Mouse (Mus musculus) lung, adult 18-20 months (tissue): Measurements from ENCODE around the gene Fh1.

ENCODE experiments used
- DNase-seq, 2 experiments: peaks; one replicate each; pipeline ENCODE4 v3.0.0; 2022; ENCODE audit warnings: mixed read lengths in 2 of 2

Gene Fh1

DNA sequence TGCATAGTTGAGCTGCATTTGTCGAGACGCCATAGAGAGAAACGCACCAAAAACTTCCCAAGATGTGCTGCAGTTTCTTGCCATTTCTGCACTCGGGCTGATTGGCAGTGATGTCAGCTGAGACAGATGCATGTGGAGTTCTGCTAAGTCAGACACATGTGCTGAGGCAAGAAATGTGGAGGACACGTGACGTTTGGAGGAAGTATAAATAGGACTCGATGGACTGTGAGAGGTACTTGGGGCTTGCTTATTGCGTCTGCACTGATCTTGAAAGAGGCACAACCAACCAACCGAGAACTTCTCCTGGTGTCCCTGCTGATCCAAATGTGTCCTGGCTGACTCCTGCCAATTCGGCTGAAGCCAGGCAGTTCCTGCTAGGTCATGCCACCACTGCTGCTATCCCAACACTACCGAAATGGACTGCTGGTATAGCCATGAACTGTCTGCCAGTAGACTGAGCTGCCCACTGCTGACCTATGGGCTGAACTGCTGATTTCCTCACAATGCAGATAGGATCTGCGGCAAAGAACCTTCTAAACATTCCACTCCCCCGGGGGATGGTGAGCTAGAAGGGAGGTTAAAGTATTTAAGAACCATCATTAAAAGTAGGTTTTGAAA lies 5.5 kb downstream of the Fh1 start, which contains the start of gene Kmo:
Kmo (plus strand) TSS at position 568 of the 618 bp plus-strand sequence.
- DNase-seq: no peak

DNA sequence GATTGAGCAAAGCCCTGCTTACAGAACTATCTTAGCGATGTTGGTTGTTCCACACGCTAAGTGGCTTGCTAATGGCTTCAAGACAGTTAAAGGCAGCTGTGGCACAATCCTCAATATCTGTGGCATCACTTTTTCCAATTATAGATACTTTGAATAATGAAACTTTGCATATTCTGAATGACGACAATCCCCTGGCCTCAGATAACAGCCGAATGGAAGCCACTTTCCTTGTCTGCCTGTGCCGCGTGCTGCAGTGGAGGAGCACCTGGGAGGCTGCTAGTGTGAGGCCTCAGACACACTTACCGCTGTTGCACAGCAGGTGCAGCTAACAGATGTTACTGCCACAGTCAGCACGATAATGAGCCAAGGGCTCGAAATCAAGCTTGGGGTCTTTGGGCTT lies 10.4 kb downstream of the Fh1 start:
- DNase-seq: no peak

DNA sequence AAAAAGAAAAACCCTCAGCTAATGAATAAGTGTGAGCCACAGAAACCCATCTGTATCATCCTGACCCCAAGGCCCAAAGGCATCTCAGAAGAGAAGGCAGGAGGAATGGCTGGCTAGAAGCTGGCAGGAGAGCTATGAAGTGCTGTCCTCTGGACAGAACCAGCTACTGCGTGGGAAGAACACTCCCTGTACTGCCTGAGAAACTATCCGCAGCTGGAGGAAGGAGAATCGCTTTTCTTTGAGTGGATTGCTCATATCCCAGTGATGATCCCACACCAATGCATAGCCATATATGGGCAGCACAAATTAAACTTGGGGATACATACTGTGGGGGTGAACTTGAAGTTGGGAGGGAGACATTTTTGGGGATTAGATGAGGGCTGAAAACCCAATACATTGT lies 16.7 kb downstream of the Fh1 start:
- no peak for DNase-seq

DNA sequence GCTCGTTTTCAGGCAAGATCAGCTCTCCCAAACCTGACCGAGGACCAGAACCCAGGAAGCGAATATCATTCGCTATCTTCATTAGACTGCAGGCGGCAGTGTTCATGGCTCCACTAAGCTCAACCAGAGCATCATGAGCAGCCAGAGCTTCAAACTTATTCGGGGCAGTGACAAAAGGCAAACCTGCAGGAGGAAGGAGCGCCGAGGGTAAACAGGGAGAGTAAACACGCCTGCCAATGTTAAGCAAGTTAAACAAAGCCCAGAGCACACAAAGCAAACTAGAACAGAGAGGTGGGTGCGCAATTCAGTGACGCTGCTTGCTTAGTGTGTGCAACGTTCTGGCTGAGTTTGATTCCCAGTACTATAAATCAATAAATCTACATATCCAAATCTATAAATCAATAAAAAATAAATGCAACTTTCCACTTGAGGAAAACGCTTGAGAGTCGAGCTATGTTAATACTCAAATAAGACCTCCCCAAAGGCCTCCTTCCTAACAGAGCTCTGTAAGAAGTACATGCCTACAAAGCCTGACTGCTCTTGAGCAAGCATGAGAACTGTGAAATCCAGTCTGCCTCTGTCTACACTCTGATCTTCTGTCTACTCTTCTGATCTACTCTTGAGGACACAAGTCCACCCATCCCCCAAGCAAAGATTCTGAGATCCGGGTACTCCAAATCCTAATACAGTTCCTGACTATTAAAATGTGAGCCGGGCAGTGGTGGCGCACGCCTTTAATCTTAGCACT lies 17.4 kb downstream of the Fh1 start:
- DNase-seq: peak; percentile 14 to 46

DNA sequence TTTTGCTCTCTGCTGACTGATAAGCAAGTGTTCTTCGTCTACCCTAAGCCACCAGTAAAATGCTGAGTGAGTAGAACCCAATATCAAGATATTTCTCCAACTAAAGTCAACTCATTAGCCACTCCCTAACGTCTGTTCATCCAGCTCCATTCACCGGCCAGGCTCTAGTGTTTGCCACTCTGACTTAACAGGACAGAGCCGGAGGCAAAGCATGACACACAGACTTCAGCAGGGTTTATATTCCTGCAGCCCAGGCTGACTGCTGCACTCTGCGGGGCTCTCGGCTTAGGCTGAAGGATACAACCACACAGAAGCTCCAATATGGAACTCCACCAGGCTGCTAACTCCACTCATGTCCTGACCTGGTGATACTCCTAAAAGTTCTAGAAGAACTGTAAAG lies 18.1 kb downstream of the Fh1 start:
- no peak for DNase-seq

DNA sequence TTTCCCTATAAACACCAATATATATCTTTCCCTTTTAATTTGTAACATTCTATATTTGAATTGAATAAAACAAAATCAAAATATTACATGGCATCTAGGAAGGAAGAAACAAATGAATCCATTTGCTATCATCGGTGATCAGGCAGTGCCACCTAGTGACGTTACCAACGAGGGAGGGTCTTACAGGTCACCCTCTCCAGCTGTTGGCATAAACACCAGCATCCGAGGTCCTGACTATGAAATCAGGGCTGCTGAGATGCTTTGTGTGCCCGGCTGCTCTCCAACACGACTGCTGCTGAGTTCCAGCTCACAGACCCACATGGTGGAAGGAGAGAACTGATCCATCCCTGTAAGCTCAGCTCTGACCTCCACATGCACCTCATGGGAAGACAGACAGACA lies 22.0 kb downstream of the Fh1 start:
- DNase-seq: no peak

DNA sequence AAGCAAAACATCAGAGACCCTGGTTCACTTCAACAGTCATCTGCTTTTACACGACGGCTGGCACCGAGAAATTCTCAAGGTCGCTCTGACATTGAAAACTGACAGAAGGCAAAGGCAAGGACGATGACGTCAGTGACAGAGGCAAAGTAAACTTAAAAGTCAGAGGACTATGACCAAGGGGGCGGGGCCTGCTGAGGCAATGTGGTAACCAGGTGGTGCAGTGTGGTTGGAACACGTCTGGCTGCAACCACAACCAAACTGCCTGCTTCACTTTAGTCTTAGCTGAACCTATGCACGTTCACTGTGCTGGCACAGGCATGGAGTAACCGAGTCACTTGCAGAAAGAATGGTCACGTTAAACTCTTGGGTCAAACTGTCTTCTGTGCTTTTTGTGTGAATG lies 23.2 kb downstream of the Fh1 start:
- no peak for DNase-seq

DNA sequence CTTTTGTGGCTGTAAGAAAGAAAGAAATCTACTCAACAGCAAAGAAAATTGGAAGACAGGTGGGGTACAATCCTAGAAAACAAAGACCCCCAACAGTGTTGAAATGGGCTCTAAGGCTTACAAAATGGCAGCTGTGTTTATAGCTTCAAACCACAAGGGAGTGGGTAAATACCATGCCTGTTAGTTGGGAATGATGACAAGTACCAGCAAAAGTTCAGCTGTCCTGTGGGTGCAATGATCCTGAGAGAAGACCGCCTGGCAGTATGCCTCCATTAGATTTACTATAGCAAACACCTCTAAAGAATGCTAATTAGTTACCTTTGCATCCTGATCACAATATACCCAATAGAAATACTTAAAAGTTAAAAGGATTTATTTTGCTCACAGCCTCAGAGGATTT lies 32.6 kb downstream of the Fh1 start:
- no peak for DNase-seq

DNA sequence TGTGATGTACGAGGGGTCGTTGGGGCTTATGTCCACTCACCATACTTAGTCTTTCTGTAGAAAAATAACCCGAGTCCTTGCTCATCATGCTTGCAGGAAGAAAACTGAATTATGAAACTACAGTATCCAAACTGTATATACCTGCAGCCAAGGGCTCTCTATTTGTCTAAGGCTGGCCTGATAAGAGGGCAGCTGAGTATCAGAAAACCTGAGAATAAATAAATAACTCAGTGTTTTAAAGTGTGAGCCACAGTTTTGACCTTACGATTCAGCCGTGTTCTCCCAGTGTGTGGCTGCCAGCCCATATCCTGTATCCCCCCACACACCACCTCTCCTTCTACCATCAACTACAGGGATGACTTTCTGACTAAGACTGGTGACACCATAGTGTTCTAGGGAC lies 38.8 kb downstream of the Fh1 start:
- no peak for DNase-seq

DNA sequence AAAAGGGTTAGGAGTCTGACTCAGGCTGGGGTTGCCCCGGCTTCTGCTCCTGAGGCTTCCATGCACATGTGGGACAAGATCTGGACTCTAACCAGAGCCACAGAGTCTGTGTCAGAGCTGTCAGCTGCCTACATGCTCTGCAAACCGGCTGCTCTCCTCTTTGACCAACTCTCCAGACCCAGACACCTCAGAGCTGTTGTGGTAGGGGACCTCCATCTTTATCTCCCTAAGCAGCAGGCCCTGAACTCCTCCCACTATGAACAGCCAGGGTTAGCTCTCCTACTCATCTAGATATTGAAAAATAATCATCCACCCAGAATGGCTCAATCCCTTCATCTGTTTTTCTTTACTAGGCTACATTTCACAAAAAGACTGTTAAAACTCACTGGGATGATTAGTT lies 40.2 kb downstream of the Fh1 start:
- DNase-seq: no peak

DNA sequence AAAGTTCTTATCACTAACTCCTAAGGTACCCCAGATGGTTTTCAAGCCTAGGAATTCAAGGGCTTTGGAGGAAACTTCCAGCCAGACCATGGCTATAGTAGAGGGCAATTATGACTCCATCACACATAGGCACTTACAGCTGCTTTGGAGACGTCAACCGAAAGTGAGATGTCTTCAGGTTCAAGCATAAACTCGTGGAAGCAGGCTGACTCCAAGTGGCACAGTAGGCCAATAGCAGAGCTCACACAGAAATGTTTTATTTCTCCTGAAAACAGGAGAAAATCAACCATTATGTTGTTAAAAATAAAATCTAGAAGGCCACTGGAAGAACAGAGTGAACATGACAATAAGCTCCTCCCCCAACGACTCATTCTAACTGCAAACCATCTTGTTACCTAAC lies 42.6 kb downstream of the Fh1 start:
- DNase-seq: no peak

DNA sequence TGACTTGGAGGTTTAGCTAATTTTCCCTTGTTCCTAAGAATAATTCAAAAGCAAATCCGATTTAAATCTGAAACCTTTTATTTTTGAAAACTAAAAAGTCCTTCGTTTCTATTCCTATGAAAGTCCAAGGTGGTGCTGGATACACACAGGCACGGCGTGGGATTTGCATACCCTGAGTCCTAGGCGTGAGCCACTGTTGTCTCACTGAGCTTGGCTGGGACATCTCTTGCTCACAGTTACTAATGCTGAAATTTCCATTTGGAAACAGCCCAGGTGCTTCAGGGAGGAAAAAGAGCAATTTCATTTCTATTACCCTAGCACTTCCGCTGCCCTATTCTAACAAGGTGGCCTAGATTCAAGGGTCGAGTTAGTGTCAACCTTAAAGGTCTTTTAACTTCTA lies 45.1 kb downstream of the Fh1 start:
- no peak for DNase-seq

DNA sequence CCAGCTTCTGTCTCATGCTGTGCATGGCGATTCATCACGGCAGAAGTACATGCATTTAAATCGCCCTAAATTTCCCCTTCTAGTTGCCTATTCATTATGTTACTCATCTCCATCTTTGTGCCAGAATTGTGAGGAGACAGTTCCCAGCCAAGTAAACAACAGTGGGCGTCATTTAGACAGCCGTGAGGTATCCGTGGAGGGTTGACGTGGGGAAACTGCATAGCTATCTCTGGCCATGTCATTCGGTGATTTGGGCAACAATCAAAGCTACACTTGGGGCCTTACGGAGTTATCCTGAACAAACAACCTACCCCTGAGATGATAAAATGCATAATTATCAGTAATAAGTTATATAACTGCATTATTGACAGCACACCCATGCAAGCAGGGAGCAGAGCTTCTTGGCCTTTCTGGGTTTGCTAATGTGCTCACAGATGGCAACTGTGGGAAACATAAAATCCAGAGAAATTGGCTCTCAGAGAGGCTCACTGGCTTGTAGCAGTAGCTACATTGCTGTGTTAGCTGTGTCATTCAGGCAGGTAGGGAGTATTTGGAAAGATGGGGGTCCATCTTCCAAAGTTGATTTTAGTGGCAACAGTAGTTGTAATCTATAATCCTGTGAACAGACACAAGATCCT lies 45.7 kb downstream of the Fh1 start:
- no peak for DNase-seq

DNA sequence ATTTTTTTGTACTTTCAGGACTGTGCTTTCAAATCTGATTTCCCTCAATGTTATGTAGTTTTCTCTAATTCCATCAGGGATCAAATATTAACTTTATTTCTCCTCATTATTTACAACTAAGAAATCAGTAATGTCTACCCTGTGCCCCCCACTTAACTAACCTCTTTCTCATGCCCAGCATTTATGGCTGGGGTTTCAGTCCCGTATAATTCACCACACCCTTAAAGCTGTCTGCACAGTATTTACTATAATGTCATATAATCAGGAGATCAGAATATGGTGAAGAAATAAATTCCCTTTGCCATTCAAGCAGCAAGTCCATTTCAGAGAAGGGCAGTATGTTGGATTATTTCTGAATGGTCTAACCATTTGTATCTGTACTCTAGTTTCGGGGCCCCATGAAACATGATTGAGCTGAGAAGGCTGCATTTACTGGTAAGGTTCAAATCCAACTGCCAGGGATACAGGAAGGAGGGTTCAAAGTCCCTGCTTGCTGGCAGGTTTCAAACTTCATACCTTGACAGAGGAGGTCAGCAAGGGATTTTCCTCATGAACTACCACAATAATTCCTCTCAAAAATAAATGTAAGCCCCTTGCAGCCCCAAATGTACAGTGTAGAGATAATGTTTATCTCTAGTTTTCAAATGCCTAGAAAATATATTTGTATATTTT lies 46.9 kb downstream of the Fh1 start:
- no peak for DNase-seq

DNA sequence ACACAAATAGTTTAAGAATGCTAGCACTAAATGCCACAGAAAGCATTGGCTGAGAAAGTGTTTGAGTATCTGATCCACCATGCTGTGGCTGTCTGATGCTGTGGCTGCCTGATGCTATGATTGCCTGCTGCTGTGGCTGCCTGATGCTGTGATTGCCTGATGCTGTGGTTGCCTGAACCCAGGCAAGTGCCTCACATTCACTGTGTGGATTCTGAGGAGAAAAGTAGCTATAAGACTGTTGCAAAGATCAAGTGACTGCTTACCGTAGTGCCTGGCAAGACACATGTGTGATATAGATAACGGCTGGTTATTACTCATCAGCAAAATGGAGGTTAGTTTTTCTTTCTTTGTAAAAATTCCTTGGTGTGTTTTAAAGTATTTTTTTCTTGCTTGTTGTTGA lies 51.3 kb downstream of the Fh1 start:
- no peak for DNase-seq

DNA sequence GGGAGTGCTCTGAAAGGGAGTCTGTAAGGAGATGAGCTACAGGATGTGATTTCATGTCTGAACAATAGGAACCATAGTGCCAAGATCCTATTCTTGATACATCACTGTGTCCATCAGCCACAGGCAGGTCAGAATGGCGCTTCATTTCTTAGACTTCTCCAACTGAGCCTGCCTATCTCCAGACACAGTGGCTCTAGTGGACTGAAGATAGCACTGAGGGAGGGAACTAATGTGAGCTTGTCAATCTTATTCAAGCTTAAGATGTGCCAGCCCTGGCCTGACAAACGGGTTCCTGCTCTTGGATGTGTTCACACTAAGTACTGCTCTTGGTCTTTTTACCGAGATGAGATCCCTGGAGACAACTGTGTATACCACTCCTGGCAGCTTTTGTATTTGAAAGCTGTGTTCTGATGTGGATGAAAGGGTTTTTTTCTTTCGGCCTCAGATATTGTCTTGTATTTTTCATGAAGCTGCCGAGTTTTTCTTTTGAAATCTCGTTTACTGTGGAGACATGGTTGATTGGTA lies 59.8 kb downstream of the Fh1 start:
- DNase-seq: no peak

DNA sequence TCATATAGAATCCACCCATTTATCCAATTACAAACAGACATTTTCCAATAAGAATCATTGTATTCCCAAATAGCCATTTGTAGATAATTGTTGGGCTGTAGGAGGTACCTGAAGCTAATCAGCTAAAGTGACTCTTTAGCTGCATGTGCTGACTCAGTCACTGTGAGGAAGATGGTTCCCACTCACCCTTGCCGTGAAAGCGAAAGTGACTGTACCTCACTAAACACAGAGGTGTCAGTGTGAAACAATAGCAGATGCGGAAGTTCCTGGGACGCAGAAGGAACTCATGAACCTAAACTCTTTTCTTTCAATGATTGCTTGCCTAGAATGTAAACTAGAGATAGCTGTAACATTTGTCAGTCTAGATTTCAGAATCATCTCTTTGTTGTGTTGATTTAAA lies 61.1 kb downstream of the Fh1 start:
- DNase-seq: no peak

DNA sequence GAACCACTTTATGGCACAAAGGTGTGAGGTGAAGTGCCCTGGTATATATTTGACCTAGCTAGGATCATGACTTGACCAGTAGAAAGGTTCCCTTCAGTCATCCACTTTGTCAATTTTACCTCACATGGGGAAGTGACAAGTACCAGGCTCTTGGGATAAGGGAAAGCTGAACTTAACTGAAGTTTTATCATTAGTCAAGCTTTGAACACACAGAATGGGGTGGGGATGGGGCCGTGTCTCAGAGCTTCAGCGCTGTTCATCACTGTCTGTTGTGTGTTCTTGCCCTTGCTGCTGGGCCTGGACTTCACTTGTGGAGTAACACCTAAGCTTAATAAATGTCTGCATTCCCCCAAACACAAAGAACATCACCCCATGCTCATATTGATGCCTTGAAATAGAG lies 63.1 kb downstream of the Fh1 start:
- no peak for DNase-seq

DNA sequence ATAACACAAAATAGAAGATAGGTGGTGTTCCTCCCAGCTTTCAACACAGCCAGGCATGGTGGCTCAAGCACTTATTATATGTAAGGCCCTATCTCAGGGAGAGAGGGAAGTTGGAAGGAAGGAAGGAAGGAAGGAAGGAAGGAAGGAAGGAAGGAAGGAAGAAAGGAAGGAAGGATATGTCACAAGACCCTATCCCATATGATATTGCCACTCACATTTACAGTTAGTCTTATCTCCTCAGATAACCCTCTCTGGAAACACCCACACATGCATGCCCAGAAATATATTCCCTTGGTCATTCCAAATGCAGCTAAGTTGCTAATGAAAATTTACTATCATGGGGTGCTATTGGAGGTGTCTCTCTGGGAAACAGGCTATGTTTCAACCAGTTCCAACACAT lies 63.6 kb downstream of the Fh1 start:
- DNase-seq: no peak

DNA sequence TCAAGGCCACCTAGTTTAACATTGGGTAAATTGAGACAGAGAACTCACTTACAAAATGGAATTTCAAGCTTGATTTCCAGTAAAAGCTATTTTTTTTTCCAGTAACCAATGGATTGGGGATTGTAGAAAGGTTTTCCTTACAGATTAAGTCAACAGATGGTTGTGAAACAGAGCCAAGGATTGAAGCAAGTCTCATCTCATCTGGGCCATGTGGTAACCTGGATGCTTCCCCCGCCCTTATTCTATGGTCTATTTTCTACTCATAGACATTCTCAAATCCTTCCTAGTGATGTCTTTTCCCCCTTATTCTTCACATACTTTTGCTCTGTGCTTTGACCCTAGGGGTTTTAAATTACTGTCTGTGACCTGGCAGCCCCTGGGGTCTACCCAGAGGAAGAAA lies 70.8 kb downstream of the Fh1 start:
- no peak for DNase-seq

DNA sequence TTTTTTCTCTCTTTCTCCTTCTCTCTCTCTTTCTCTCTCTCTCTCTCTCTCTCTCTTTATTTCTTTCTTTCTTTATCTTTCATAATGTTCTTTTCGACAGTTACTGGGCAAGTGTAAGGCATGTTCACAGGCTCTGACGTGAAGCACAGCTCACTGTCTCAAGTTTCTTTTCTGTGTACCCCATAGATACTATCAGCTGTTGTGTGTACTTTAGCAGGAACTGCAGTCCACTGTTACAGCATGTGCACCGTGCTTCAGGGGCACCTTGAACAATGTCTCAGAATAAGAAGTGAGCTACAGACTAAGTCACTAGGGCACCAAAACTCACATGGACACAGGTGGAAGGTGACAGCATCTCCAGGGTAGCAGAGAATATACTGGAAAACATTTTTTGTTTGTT lies 73.0 kb downstream of the Fh1 start:
- DNase-seq: no peak

DNA sequence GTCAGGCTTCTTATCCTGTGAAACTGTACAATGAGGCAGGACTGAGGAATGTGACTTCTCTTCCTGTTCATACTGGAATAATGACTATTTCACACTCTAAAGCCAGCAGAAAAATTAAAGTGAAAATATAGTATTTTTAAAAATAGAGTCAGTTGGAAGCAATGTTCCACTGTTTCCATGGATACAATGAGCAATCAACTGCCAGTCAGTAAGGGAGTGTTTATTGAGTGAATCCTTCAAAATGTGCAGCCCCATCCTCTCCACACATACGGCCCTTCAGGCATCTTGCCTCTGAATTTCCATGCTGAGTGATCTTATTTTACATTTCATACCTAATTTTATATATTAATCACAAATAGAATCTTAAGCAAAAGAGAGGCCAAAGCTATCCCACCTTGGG lies 74.8 kb downstream of the Fh1 start:
- no peak for DNase-seq
